Mouse (Mus musculus) liver, embryonic 14.5 days (tissue): ENCODE measurements around the gene Ntn1.

Experiments used
- CTCF ChIP-seq: IDR thresholded peaks from 2 replicates; pipeline ENCODE4 v1.5.1; 2016; ENCODE audit warnings: antibody characterized with exemption, low read depth, control low read depth
- EP300 ChIP-seq: IDR thresholded peaks from 2 replicates; pipeline ENCODE4 v1.6.1; 2016; ENCODE audit warnings: antibody characterized with exemption, low read depth

- TF ChIP-seq CTCF = no peak
- no peak for TF ChIP-seq EP300
Observed at GRCm38 (mm10) chr11:68209506-68209905, 191.1 kb downstream of the Ntn1 start.
